Mouse (Mus musculus): Measurements from ENCODE around the gene Zfhx3.
A peak's percentile ranks its signal among the peaks of the same experiment; 100 is the strongest.
"Not testable (repeated sequence)": the region's sequence is repeated elsewhere in the genome, so short reads cannot be mapped to it uniquely, and the experiment has no call there.

Gene Zfhx3

GRCm38 (mm10) chr8:107941922-107942694 lies at the start of gene Zfhx3:
Gene Zfhx3 (plus strand): TSS chr8:107942644.
- DNase-seq: no peak

- no peak for DNase-seq
Measured at GRCm38 (mm10) chr8:107918984-107919383, 23.5 kb upstream of the Zfhx3 start.

- no peak for DNase-seq
Measured at GRCm38 (mm10) chr8:107926149-107926548, 16.3 kb upstream of the Zfhx3 start.

GRCm38 (mm10) chr8:107936725-107937124 lies 5.7 kb upstream of the Zfhx3 start:
- DNase-seq: no peak

- not testable (repeated sequence) for DNase-seq
Measured at GRCm38 (mm10) chr8:107938231-107938630, 4.2 kb upstream of the Zfhx3 start.

GRCm38 (mm10) chr8:107940181-107940580 lies 2.3 kb upstream of the Zfhx3 start:
- no peak for DNase-seq

GRCm38 (mm10) chr8:107942752-107943510 lies 487 bp downstream of the Zfhx3 start:
- DNase-seq: no peak

GRCm38 (mm10) chr8:107943550-107944348 lies 1.3 kb downstream of the Zfhx3 start:
- DNase-seq: no peak

GRCm38 (mm10) chr8:107944676-107945600 lies 2.5 kb downstream of the Zfhx3 start:
- DNase-seq: no peak

- DNase-seq: no peak
Measured at GRCm38 (mm10) chr8:107946888-107947287, 4.4 kb downstream of the Zfhx3 start.

GRCm38 (mm10) chr8:107955887-107956286 lies 13.4 kb downstream of the Zfhx3 start:
- DNase-seq: peak; percentile 19

- DNase-seq: no peak
Measured at GRCm38 (mm10) chr8:107957566-107957965, 15.1 kb downstream of the Zfhx3 start.

GRCm38 (mm10) chr8:107960466-107960865 lies 18.0 kb downstream of the Zfhx3 start:
- no peak for DNase-seq

GRCm38 (mm10) chr8:107960878-107961277 lies 18.4 kb downstream of the Zfhx3 start:
- no peak for DNase-seq

- DNase-seq: no peak
Measured at GRCm38 (mm10) chr8:107972198-107972597, 29.8 kb downstream of the Zfhx3 start.

GRCm38 (mm10) chr8:107974451-107974850 lies 32.0 kb downstream of the Zfhx3 start:
- DNase-seq: no peak

- no peak for DNase-seq
Measured at GRCm38 (mm10) chr8:107978247-107978646, 35.8 kb downstream of the Zfhx3 start.

- DNase-seq: no peak
Measured at GRCm38 (mm10) chr8:107980618-107981017, 38.2 kb downstream of the Zfhx3 start.

GRCm38 (mm10) chr8:107986629-107987028 lies 44.2 kb downstream of the Zfhx3 start:
- DNase-seq: no peak

- no peak for DNase-seq
Measured at GRCm38 (mm10) chr8:107998874-107999273, 56.4 kb downstream of the Zfhx3 start.

- peak; percentile 32 for DNase-seq
Measured at GRCm38 (mm10) chr8:108011516-108011915, 69.1 kb downstream of the Zfhx3 start.

GRCm38 (mm10) chr8:108017727-108018126 lies 75.3 kb downstream of the Zfhx3 start:
- no peak for DNase-seq
